ENCODE assay signal across 7 mouse cellular contexts in genomic region chr14:119006441-119007102, GRCm38 (mm10).
A peak's percentile ranks its signal among the peaks of the same experiment; 100 is the strongest.
DNase-seq lines count a peak whose midpoint lies in the region; ATAC-seq and TF ChIP-seq lines count a peak whose summit lies in the region.

No protein-coding gene starts in this region.

- no peaks in the 10 kb centered on the region; the same call in 1 of the 2 replicates for H3K36me3 ChIP-seq in testis, adult 2 months (ENCODE audit: control insufficient read depth, insufficient read depth, low read length)
- peaks cover 9% of the 10 kb centered on the region; the same call in 1 of the 2 replicates for H3K36me3 ChIP-seq in intestine, embryonic 14.5 days (ENCODE audit: control insufficient read depth, insufficient read depth, low read length)
- no peaks in the 10 kb centered on the region for H3K36me3 ChIP-seq in megakaryocyte, embryonic 14.5 days (replicated peaks; ENCODE audit: low read length)

- H3K9ac ChIP-seq in intestine, embryonic 14.5 days (ENCODE audit: low read length) = peak overlapping the region; percentile 34

- no peak for DNase-seq in testis, postnatal 10 days (ENCODE audit: low spot score)
- DNase-seq in cerebellum, postnatal 14 days = peak; percentile 50 to 60
- DNase-seq in intestine, embryonic 14.5 days (ENCODE audit: low spot score) = peak; percentile 62
- DNase-seq in frontal cortex, postnatal 10 days (ENCODE audit: low spot score in 2 of 2) = no peak

- H3K4me3 ChIP-seq in testis, adult 2 months (ENCODE audit: control insufficient read depth, low read depth, low read length) = peak overlapping the region; percentile 84
- H3K4me3 ChIP-seq in intestine, embryonic 14.5 days (ENCODE audit: low read depth, low read length) = peak overlapping the region; percentile 46
- peak overlapping the region; percentile 93 for H3K4me3 ChIP-seq in megakaryocyte, embryonic 14.5 days (replicated peaks)

- no peak for TF ChIP-seq POLR2A in testis, adult 2 months (IDR thresholded peaks at IDR 0.05; ENCODE audit: control insufficient read depth, low read depth, low read length)

- no peaks in the 10 kb centered on the region for H3K27me3 ChIP-seq in testis, adult 2 months (ENCODE audit: control insufficient read depth, insufficient read depth, low read length)
- no peaks in the 10 kb centered on the region for H3K27me3 ChIP-seq in intestine, embryonic 14.5 days (replicated peaks; ENCODE audit: control insufficient read depth, insufficient read depth, low read length)
- no peaks in the 10 kb centered on the region for H3K27me3 ChIP-seq in megakaryocyte, embryonic 14.5 days (replicated peaks)

- H3K9me3 ChIP-seq in intestine, embryonic 14.5 days (ENCODE audit: control insufficient read depth, low read length) = no peaks in the 10 kb centered on the region
- no peaks in the 10 kb centered on the region for H3K9me3 ChIP-seq in megakaryocyte, embryonic 14.5 days

- ATAC-seq in intestine, embryonic 14.5 days (replicated peaks; ENCODE audit: low FRiP score, low TSS enrichment, low read depth) = no peak
- no peak for ATAC-seq in monocyte, adult 5-6 weeks (replicated peaks; ENCODE audit: insufficient number of reproducible peaks, low FRiP score, low TSS enrichment, poor library complexity, severe bottlenecking)

- peak overlapping the region; percentile 91 for H3K4me2 ChIP-seq in intestine, embryonic 14.5 days (ENCODE audit: low read length)

- H3K4me1 ChIP-seq in testis, adult 2 months (ENCODE audit: control insufficient read depth, insufficient read depth, low read length) = peaks cover 4% of the 10 kb centered on the region; the same call in 1 of the 2 replicates
- peaks cover 5% of the 10 kb centered on the region; the same call in 1 of the 2 replicates for H3K4me1 ChIP-seq in intestine, embryonic 14.5 days (replicated peaks; ENCODE audit: control insufficient read depth, insufficient read depth, low read length)
- peaks cover 13% of the 10 kb centered on the region; the same call in 1 of the 2 replicates for H3K4me1 ChIP-seq in megakaryocyte, embryonic 14.5 days

- peak overlapping the region; percentile 81 for H3K27ac ChIP-seq in testis, adult 2 months (ENCODE audit: control insufficient read depth, insufficient read depth, low read depth, low read length)
- H3K27ac ChIP-seq in intestine, embryonic 14.5 days (ENCODE audit: low read depth) = peak overlapping the region; percentile 57

- no peak for TF ChIP-seq CTCF in testis, adult 2 months (IDR thresholded peaks at IDR 0.05; ENCODE audit: control insufficient read depth, insufficient read depth, insufficient replicate concordance, low read depth, low read length)

- WGBS in intestine, embryonic 14.5 days = 1% methylated on average over 49 of the region's 49 CpGs

Comparison
In these comparisons a context has a peak if more than half of its experiments do, and no peak if none do; other contexts are left out.
1. DNase-seq: peak in cerebellum, postnatal 14 days (2 of 2) and intestine, embryonic 14.5 days (single experiment); none in testis, postnatal 10 days (single experiment) and frontal cortex, postnatal 10 days (0 of 2).
2. Peak in every context shown above with its lines, with median percentiles within 50 percentile points of each other: H3K4me3 ChIP-seq.